Mouse (Mus musculus): ENCODE measurements around the gene Camsap3.

Camsap3 gene

DNA sequence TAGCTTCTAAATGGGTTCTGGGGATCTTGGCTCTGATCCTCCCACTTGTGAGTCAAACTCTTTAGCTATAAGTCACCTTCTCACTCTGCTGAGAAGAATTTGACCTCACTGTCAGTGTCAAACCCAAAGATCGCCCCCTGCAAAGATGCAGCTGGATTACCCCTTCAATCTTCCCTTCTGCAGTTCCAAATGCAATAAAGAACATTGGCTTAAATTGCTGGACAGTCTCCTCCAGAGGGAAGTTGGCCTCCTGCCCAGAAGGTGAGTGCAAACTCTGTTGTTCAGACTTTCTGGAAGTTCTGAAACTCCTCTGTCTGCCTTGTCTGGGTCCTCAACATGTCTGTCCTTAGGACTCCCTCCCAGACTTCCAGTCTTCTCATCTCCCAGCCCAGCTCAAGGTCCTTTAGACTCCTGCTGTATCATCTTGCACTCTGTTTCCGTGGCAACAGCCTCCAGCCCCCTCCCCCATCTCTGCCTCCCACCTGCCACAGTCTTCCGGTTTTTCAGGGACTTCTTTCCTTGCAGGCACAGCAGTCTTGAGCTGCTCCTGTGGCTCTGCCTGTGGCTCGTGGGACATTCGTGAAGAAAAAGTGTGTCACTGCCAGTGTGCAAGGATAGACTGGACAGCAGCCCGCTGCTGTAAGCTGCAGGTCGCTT lies 69.8 kb downstream of the Camsap3 start:
- DNase-seq (ENCODE audit: low spot score in 2 of 2), result no peak
